Mouse (Mus musculus) liver, embryonic 14.5 days (tissue): ENCODE results near the gene Hydin.

Experiments used
- CTCF ChIP-seq: IDR thresholded peaks from 2 replicates; pipeline ENCODE4 v1.5.1; 2016; ENCODE audit warnings: antibody characterized with exemption, low read depth, control low read depth
- EP300 ChIP-seq: IDR thresholded peaks from 2 replicates; pipeline ENCODE4 v1.6.1; 2016; ENCODE audit warnings: antibody characterized with exemption, low read depth

DNA sequence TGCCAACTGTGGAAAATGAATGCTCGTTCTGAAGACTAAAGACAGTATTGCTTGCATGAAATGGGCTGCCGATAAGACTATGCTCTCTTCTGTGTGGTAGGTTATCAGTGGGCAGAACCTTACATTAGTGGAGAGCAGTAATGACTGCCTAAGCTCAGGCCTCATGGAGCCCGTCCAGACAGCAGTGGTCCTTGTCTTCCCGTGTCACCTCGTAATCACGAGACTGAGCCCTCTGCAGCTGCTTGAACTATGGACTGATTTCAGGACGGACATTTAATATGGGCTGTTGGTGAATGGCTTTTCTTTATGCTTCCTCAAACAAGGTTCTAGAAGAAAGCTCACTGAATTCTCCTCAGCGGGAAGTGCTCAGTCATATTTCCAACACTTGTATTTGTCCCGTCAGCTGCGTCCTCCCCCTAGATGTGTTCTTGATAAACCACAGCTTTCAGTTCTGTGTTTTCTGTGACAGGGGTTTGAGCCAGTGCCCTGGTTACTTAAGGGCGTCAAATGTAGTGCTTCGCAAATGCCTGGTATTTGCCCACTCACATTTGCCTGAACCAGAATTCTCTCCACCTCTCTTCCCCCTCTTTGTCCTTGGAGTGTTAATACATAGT is 73.4 kb downstream of the Hydin start:
- TF ChIP-seq CTCF, result no peak
- TF ChIP-seq EP300, result no peak
